Mouse (Mus musculus) frontal cortex, adult 2 months (tissue): ENCODE data around the gene Mapkapk2. TPM values are rescaled to one million over a fixed set of nuclear protein-coding genes. Genes with fewer than 3 reads are reported as not detected.
"Not testable (repeated sequence)": the region's sequence is repeated elsewhere in the genome, so short reads cannot be mapped to it uniquely, and the experiment has no call there.

Experiments used
- DNase-seq, 2 experiments: peaks; one replicate each; pipeline ENCODE4 v3.0.0; 2022; ENCODE audit warnings: low spot score in 1 of 2; ENCODE audit errors: extremely low spot score in 1 of 2
- polyA plus RNA-seq: library from polyadenylated mRNA; depleted of rRNA; stranded (reverse); fragments of >200 nt; gene quantifications from 2 replicates; pipeline ENCODE4 v1.2.3, GENCODE M21; 2012; rRNA removed

The Mapkapk2 gene
- 27.6 and 28.6 TPM in 2 replicates for polyA plus RNA-seq

GRCm38 (mm10) chr1:131097700-131098094 lies at the start of gene Mapkapk2:
Mapkapk2 (minus strand) TSS chr1:131097826.
- DNase-seq: peak; percentile 65 to 93

GRCm38 (mm10) chr1:131146181-131146614 lies 48.6 kb upstream of the Mapkapk2 start:
- no peak for DNase-seq

GRCm38 (mm10) chr1:131145222-131145621 lies 47.6 kb upstream of the Mapkapk2 start:
- DNase-seq: not testable (repeated sequence)

- no peak for DNase-seq
Observed at GRCm38 (mm10) chr1:131142472-131142871, 44.8 kb upstream of the Mapkapk2 start.

DNA sequence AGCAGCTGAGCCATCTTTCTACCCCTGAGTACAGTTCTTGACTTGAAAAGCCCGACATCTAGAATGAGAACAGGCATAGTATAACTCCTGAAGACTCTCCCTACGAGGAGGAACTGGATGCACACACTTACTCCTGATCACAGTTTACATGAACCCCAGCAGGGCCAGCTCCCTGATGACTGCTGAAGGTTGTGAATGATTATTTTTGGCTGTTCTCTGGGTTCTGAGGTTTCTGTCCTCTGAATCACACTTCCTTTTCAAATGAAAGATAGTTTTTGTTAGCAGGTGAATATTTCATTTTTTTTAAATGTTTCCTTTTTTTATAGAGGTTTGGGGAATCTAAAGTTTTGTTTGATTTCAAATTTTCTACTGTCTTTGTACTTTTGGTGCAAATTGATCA lies 43.8 kb upstream of the Mapkapk2 start:
- DNase-seq: no peak

DNA sequence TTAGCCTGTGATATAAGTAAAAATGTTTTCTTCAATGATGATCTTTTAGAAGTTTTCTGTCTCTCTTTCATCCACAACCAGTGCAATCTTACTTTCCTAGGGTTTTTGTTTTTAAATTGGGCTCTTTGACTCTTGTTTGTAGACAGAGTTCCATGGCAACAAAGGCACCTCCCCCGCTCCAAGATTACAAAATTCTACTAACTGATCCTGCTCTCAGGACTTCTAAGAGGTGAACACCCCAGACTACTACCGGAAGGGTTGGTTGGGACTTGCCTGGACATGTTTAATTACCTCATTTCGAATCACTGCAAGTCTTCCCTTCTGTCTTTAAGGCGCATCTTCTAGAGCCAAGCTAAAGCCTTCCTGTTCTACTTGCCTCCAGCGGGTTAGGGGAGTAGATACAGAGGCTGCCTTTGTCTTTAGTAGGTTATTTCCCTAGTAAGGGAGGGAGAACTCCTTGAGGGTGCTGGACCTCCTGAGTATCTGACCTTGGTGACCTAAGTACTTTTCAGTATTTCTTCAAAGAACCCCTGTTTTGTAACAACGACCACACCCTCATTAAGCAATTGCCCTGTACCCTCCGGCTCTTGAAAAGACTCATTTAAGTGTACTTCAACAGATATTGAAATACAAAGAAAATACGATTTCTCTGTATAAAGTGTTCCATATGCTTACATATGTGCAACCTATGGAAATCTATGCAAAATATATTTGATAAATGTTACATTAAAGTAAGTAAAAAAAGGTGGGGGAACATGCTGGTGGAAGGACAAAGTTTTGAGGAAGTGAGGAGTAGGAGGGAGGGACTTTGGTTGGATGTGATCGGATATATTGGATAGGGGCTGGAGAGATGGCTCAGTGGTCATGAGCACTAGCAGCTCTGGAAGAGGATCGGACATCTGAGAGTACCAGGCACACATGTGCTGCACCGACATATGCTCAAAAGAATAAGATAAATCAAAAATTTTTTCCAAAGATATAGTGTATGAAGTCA lies 41.8 kb upstream of the Mapkapk2 start:
- DNase-seq: no peak

DNA sequence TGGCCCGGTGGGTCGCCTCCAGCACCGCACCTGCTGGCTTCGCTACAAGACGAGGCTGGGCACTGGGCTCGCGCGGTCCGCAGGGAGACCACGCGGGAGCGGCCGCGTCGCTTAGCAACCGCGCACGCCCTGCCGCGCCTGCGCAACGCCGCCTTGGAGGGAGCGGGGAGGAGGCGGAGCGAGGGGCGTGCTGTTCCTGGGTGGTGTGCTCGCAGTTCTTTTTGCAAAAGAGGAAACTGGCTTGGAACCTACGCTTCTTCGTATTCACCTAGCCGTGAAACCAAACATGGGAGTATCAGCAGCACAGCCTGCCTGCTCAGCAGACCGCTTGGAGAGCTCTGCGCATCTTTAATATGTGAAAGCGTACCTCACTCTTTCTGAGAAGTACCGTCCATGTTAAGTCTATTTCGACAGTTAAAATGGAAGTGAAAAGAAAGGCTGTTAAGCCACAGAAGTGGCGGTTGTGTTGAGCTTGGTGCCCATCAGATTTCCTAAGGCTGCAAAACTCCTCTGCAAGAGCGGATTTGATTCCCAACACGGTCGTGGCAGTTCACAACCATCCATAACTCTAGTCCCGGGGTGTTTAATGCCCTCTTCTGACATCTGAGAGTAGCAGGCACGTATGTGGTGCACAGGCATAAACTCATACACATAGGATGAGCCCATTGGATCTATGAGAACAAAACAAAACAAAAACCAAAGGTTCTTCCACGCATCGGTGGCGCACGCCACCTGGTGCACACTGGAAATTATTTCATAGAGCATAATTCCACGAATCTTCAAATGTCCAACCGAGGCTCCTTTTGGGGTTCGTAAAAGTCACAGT lies 40.8 kb upstream of the Mapkapk2 start, which contains the start of gene Dyrk3:
Dyrk3 (minus strand) TSS at position 150 of the 826 bp plus-strand sequence.
- DNase-seq: peak; percentile 78 to 90

GRCm38 (mm10) chr1:131137717-131138118 lies 40.1 kb upstream of the Mapkapk2 start:
- DNase-seq: no peak

- DNase-seq: no peak
Observed at GRCm38 (mm10) chr1:131137111-131137510, 39.5 kb upstream of the Mapkapk2 start.

DNA sequence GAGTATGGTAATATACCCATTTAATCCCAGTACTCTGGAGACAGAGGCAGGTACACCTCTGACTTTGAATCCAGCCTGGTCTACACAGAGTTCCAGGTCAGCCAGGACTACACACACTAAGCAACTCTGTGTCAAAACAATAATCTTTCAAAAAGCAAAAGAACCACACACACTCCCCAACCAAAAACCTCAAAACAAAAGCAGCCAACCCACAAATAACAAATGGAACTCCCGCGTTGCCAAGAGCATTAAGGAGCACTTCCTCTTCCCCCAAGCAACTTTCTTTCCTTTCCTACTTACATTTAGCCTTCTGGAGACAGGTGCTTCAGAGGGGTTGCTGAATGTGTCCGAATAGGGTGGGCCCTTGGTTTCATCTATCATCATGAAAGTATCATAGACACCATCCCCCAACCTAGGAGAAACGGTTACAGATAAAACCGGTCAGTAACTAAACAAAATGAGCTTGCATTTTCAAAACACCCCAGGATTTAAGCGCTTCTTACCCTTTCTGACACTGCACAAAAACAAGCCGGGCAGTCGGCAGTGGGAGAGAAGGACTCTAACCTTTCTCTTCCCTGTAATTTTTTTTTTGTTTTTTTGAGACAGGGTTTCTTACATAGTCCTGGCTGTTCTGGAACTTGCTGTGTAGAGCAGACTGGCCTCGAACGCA lies 38.5 kb upstream of the Mapkapk2 start:
- DNase-seq: no peak

- peak in 1 of 2 experiments; percentile 47 for DNase-seq
Observed at GRCm38 (mm10) chr1:131134942-131135522, 37.4 kb upstream of the Mapkapk2 start.

DNA sequence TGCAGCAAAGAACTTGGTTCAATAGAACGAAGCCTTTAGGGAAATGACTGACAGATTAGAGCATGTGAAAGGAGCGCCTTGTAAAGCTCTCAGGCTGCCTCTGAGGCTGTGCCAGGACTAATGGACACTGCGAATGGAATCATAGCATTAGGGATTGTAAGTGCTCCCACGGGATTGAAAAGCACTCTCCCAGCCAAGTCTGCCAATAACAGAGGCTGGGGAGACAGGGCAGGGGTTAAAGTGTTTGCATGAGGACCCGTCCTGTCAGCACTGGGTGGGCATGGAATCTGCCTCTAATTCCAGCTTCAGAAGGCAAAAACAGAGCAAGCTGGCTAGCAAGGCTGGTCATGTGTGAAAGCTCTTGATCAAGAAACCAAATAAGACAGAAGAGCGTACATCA lies 36.6 kb upstream of the Mapkapk2 start:
- DNase-seq: no peak

DNA sequence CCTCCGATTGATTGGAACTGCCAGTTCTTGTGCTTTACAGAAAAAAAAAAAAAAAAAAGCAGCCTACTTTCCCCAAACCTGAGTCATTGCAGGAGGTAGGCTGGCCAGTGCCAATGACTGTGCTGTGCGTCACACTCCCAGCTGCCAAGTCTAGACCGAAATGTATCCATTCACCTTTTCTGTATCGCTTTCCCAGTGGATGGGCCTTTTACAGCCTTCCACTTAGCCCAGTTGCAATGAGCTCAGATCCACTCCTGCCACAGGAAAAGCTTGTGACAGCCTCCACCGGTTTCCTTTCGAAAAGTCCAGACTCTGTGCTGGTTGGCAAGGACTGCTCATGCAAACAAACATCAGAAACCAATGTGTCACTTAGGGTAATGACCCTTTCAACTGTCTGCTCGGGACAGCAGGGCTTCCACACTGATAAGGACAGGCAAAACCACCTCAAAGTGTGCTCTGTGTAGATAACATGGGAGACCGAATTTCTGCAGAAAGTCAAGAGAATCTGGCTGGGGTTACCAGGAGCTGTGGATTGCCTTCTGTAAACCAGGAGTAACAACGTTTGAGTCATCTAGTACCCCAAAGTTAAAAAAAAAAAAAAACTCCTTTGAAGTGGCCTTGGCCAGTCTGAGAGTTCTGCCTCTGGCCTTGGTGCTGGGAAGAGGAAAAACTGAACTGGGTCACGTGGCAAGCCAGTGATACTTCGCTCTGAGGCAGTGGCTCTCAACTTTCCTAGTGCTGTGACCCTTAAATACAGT lies 28.5 kb upstream of the Mapkapk2 start:
- peak; percentile 41 to 76 for DNase-seq

DNA sequence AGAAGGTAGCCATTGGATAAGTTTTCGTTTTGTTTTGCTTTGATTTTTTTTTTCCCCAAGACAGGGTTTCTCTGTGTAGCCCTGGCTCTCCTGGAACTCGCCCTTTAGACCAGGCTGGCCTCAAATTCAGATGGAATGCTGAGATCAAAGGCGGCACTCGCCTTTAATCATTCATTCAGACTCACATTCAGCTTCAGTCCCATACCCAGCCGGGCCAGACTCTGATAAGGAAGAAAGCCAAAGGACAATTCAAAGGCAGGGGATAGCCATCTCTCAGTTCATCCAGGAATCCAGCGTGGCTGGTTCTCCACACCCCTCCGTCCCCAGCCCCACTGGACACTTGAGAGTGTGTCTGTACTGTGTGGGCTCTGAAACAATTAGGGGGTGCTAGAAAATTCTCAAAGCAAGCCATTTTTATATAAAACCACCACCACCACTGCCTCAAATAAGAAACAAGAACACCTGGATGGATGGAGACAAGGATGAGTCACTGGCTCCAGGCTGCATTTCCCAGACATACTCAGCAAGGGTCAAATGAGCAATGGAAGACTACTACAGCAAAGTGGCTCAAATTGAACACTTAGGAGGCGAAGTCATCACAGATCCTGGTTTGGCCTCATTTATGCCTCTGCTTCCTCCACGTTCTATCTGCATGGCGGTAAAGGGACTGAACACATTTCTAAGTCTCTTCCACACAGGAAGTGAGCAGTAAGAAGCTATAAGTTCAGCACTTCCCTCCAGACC lies 26.1 kb upstream of the Mapkapk2 start:
- DNase-seq: no peak

- DNase-seq: peak in 1 of 2 experiments; percentile 31
Observed at GRCm38 (mm10) chr1:131121987-131122386, 24.4 kb upstream of the Mapkapk2 start.

DNA sequence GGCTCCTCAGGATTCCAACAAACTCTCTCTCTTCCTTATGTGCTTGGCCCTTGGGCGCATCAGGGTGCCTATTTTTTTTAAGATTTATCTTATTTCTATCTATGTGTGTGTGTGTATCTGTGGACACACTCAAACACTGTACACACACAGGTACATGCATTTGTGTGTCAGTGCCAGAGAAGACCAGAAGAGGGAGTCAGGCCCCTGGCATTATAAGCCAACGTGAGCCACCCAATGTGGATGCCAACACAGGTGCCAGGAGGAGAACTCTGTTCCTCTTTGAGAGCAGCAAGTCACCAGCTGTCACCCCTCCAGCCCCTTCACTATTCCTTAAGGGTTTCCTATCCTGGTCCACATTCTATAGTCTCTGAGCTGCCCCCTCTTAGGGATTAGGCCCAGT lies 21.4 kb upstream of the Mapkapk2 start:
- DNase-seq: no peak

DNA sequence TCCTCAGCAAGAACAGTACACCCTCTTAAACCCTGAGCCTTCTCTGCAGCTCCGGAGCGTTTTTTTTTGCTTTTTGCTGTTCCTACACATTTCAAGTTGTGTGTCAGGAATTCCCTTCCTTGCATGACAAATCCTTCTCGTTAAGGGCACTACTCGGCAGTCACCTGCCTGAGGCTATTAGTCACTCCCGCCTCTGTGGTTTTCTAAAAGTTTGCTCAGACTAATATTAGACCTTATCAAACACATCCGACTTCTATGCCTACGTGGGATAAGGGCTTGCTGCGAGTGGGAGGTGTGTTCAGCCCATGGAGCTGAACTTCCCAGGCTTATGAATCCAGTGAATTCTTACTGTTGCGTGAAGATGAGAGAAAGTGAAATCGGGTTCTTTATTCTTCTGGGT lies 20.9 kb upstream of the Mapkapk2 start:
- no peak for DNase-seq

- peak; percentile 80 to 84 for DNase-seq
Observed at GRCm38 (mm10) chr1:131116430-131117011, 18.9 kb upstream of the Mapkapk2 start.
